22 mouse cellular contexts compared by ENCODE assay signal in the genomic region with DNA sequence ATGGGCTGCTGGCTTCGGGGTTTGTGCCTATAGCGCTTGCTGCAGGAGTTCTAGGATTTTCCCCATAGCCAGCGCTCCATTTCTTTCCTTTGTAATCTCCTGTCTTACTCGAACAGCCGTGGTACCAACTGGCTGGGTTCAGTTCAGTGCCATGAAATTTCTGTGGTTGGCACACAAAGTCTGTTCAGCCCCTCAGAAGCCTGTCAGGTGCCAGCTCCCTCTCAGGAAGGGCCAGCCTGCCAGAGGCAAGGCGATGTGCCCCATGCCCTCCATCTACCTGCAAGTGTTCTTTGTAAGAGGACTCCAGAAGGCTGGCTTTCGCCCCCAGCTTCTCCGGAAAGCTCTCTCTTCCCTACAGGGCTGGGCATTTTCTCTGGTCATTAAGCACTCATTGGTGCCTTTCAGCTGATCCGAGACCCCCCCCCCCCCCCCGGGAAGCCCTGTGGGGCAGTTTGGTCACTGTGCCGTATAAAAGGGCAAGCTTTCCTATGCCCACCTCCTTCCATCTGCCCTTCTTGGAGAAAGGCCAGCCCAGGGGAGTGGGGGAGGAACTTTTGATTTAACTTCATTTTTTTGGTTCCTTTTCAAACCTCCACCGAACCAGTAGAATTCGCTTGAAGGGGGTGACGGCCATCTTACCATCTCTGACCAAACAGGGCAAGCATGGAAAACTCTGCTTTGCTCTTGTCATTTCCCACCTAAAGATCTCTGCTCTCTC.
DNase-seq lines count a peak whose midpoint lies in the region; ATAC-seq lines count a peak whose summit lies in the region.
"Had no signal": no experiment of that assay in that cellular context is flagged by ENCODE, and none has a peak within 500 bp of the region (broad histone marks: within the 10 kb centered on the region; RNA-seq: fewer than 3 reads in every experiment).

No protein-coding gene starts in this region.

- H3K36me3 ChIP-seq in heart, embryonic 10.5 days = no peaks in the 10 kb centered on the region
- H3K36me3 ChIP-seq in forebrain, embryonic 16.5 days (ENCODE audit: control insufficient read depth, insufficient read depth) = no peaks in the 10 kb centered on the region
- H3K36me3 ChIP-seq: heart, embryonic 13.5 days; hindbrain, embryonic 12.5 days; liver, embryonic 13.5 days had no signal

- H3K9me3 ChIP-seq in heart, embryonic 10.5 days = no peaks in the 10 kb centered on the region
- no peaks in the 10 kb centered on the region for H3K9me3 ChIP-seq in forebrain, embryonic 16.5 days (ENCODE audit: control insufficient read depth, low read length)
- H3K9me3 ChIP-seq: heart, embryonic 13.5 days; hindbrain, embryonic 12.5 days; liver, embryonic 13.5 days had no signal

- no peaks in the 10 kb centered on the region for H3K27me3 ChIP-seq in heart, embryonic 10.5 days (ENCODE audit: insufficient read depth, poor library complexity, severe bottlenecking)
- no peaks in the 10 kb centered on the region for H3K27me3 ChIP-seq in forebrain, embryonic 16.5 days (replicated peaks; ENCODE audit: control insufficient read depth, insufficient read depth, low read length)
- H3K27me3 ChIP-seq: heart, embryonic 13.5 days; hindbrain, embryonic 12.5 days; liver, embryonic 13.5 days had no signal

- no peak overlapping the region for H3K4me3 ChIP-seq in heart, embryonic 10.5 days
- H3K4me3 ChIP-seq in forebrain, embryonic 16.5 days (replicated peaks; ENCODE audit: low read length) = no peak overlapping the region
- H3K4me3 ChIP-seq: heart, embryonic 13.5 days; hindbrain, embryonic 12.5 days; liver, embryonic 13.5 days had no signal

- no peak overlapping the region for H3K4me2 ChIP-seq in forebrain, embryonic 16.5 days (ENCODE audit: low read length)
- H3K4me2 ChIP-seq: heart, embryonic 13.5 days; hindbrain, embryonic 12.5 days; liver, embryonic 13.5 days; midbrain, embryonic 11.5 days had no signal

- H3K27ac ChIP-seq in heart, embryonic 10.5 days = no peak overlapping the region
- 0 out of 2 replicates have a peak overlapping the region, but pooled peaks have one; percentile 5 for H3K27ac ChIP-seq in forebrain, embryonic 16.5 days (ENCODE audit: low read length)
- H3K27ac ChIP-seq: heart, embryonic 13.5 days; hindbrain, embryonic 12.5 days; liver, embryonic 13.5 days; stomach, postnatal 0 days had no signal

- peak; percentile 58; the same call in 1 of the 2 replicates for ATAC-seq in forebrain, embryonic 16.5 days
- ATAC-seq: intestine, embryonic 16.5 days had no signal

- peak; percentile 69 for DNase-seq in heart, embryonic 10.5 days (ENCODE audit: low spot score)
- DNase-seq in heart, adult 11 months = no peak
- peak; percentile 75 for DNase-seq in left cerebral cortex, postnatal 4 days
- no peak for DNase-seq in left cerebral cortex, postnatal 10 days (ENCODE audit: extremely low spot score in 1 of 2, low spot score in 2 of 2)
- peak; percentile 52 to 62 for DNase-seq in layer of hippocampus, postnatal 14 days (ENCODE audit: low spot score in 2 of 2)
- no peak for DNase-seq in embryo, embryonic 11 days
- DNase-seq: adrenal gland, postnatal 10 days; cerebellum, adult 9-10 months; gastrocnemius, postnatal 14 days; heart, adult 18-20 months; heart, postnatal 14 days; kidney, adult 9 months; kidney, postnatal 25 days; liver, embryonic 13.5 days; lung, adult 2 months; lung, postnatal 14 days had no signal

- no peaks in the 10 kb centered on the region for H3K4me1 ChIP-seq in heart, embryonic 10.5 days
- H3K4me1 ChIP-seq in forebrain, embryonic 16.5 days (replicated peaks; ENCODE audit: control insufficient read depth, insufficient read depth, low read length) = peaks cover 8% of the 10 kb centered on the region; the same call in 1 of the 2 replicates
- H3K4me1 ChIP-seq: heart, embryonic 13.5 days; hindbrain, embryonic 12.5 days; liver, embryonic 13.5 days had no signal

- intact Hi-C loops in left cerebral cortex, postnatal 4 days (cut with DNase I) = no loop called here
- intact Hi-C loops in left cerebral cortex, postnatal 10 days (cut with DNase I) = no loop called here

- 88% methylated on average over 14 of the region's 14 CpGs for WGBS in heart, embryonic 10.5 days
- 77% methylated on average over 14 of the region's 14 CpGs for WGBS in forebrain, embryonic 16.5 days

- no peak overlapping the region for H3K9ac ChIP-seq in forebrain, embryonic 16.5 days (replicated peaks; ENCODE audit: low read depth, low read length)
- H3K9ac ChIP-seq: heart, embryonic 13.5 days; hindbrain, embryonic 12.5 days; liver, embryonic 13.5 days had no signal

Comparison
In these comparisons a context has a peak if more than half of its experiments do, and no peak if none do; other contexts are left out.
1. DNase-seq: peak in heart, embryonic 10.5 days (single experiment), left cerebral cortex, postnatal 4 days (single experiment) and layer of hippocampus, postnatal 14 days (2 of 2); none in heart, adult 11 months (single experiment), left cerebral cortex, postnatal 10 days (0 of 2) and embryo, embryonic 11 days (single experiment).